Mouse (Mus musculus) hindbrain, embryonic 14.5 days (tissue): ENCODE measurements around the gene Saysd1. TPM values are rescaled to one million over a fixed set of nuclear protein-coding genes. Genes with fewer than 3 reads are reported as not detected.

ENCODE experiments used
- ATAC-seq: fragments of 200-750 bp; cut with Nextera tagmentation; 2 replicates; pipeline ENCODE4 v1.8.0; 2017; ENCODE audit warnings: moderate number of reproducible peaks, mild to moderate bottlenecking, moderate TSS enrichment, moderate library complexity; ENCODE audit not compliant: low FRiP score
- DNase-seq: peaks from one replicate; pipeline ENCODE4 v3.0.0-alpha.2; 2015; ENCODE audit warnings: low spot score
- H3K27ac ChIP-seq: fragments of 300-500 bp; sonication (generic); 2 replicates; pipeline ENCODE4 v1.5.1; 2014; ENCODE audit warnings: mild to moderate bottlenecking, moderate library complexity
- H3K27me3 ChIP-seq: fragments of 300-500 bp; sonication (generic); 2 replicates; pipeline ENCODE4 v1.6.1; 2014; ENCODE audit warnings: mild to moderate bottlenecking, low read length, mixed read lengths; ENCODE audit not compliant: control insufficient read depth, insufficient read depth
- H3K36me3 ChIP-seq: fragments of 300-500 bp; sonication (generic); replicated peaks from 2 replicates; pipeline ENCODE4 v1.6.1; 2014; ENCODE audit not compliant: control insufficient read depth, insufficient read depth
- H3K4me1 ChIP-seq: fragments of 300-500 bp; sonication (generic); replicated peaks from 2 replicates; pipeline ENCODE4 v1.6.1; 2014; ENCODE audit warnings: antibody characterized with exemption, low read length, mixed read lengths; ENCODE audit not compliant: control insufficient read depth, insufficient read depth
- H3K4me2 ChIP-seq: fragments of 300-500 bp; sonication (generic); replicated peaks from 2 replicates; pipeline ENCODE4 v1.6.1; 2014; ENCODE audit warnings: mild to moderate bottlenecking, moderate library complexity
- H3K4me3 ChIP-seq: fragments of 300-500 bp; sonication (generic); replicated peaks from 2 replicates; pipeline ENCODE4 v1.5.1; 2014; ENCODE audit warnings: mild to moderate bottlenecking, low read length
- H3K9ac ChIP-seq: fragments of 300-500 bp; sonication (generic); 2 replicates; pipeline ENCODE4 v1.6.1; 2014
- H3K9me3 ChIP-seq: fragments of 300-500 bp; sonication (generic); 2 replicates; pipeline ENCODE4 v1.6.1; 2016; ENCODE audit warnings: low read length; ENCODE audit not compliant: control insufficient read depth
- WGBS: fragments of 180-500 bp; shearing (Covaris S2); extraction: QIAGEN DNeasy Blood & Tissue Kit; methylation state at CpG from one replicate; pipeline ENCODE4 v1.1.7; 2014; 5-methylcytosine and 5-hydroxymethylcytosine counted together
- polyA plus RNA-seq: library from polyadenylated mRNA; unstranded; fragments of >200 nt; fragmentation: Nextera tagmentation; extraction: Ambion mirVana; gene quantifications from 2 replicates; pipeline ENCODE4 v1.2.1, GENCODE M21; 2014

Gene Saysd1
- polyA plus RNA-seq = 11.1 and 14.9 TPM in 2 replicates

GRCm38 (mm10) chr14:20138484-20139355 lies at the start of gene Saysd1:
TSS of gene Saysd1 (minus strand) at chr14:20138534.
- Histone ChIP-seq H3K27me3 (no peaks in the 10 kb centered on the region), H3K9me3 (no peaks in the 10 kb centered on the region), H3K27ac (no peak within 1 kb of the TSS), H3K4me1 (no peaks in the 10 kb centered on the region), H3K9ac (no peak within 1 kb of the TSS), H3K36me3 (no peaks in the 10 kb centered on the region), H3K4me3 (no peak within 1 kb of the TSS), H3K4me2 (no peak within 1 kb of the TSS)
- ATAC-seq = no peak
- 88% methylated on average over 16 of the region's 16 CpGs for WGBS
- DNase-seq = no peak

DNA sequence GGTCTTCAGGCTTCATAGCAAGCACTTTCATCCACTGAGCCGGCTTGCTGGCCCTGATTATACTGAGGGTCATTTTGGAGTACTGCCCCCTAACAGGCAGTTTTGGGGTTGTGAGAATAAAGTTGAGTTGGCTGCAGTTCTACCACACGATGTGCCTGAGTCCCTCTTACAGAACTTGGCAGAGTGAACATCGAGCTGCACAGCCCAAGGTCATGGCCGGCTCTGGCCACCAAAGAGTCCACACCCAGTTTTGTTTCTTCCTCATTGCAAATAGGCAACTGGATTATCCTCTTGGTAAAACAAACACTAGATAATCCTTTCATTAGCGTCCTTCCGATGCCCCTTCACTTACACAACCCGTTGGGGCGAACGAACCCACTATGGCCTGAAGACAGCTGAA lies 47.1 kb upstream of the Saysd1 start:
- no peak for DNase-seq
- H3K4me2 ChIP-seq = no peak overlapping the region
- WGBS = 86% methylated on average over 9 of the region's 9 CpGs
- no peak overlapping the region for H3K27ac ChIP-seq
- H3K4me1 ChIP-seq = peaks cover 8% of the 10 kb centered on the region
- no peak overlapping the region for H3K4me3 ChIP-seq
- ATAC-seq = no peak
- H3K36me3 ChIP-seq = no peaks in the 10 kb centered on the region
- H3K9me3 ChIP-seq = no peaks in the 10 kb centered on the region
- H3K9ac ChIP-seq = no peak overlapping the region
- H3K27me3 ChIP-seq = peaks cover 6% of the 10 kb centered on the region; the same call in 1 of the 2 replicates

DNA sequence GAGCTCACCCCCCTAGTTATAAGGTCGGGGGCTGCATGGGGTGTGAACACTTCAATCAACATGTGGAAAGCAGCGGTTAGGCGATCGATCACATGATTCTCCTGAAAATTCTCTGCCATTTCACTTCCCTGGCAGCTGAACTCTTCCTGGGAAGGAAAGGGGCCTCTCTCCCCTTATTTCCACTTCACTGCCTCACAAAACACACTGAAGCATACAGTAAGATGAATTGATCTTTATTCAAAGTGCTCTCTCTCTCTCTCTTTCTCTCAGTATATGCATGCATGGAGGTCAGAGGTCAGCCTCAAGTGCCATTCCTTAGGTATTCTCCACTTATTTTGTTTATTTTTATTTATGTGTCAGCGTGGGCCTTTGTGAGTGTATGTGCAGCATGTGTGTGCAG lies 45.4 kb upstream of the Saysd1 start:
- WGBS = 29% methylated on average over 5 of the region's 5 CpGs
- no peak for DNase-seq
- no peak overlapping the region for H3K9ac ChIP-seq

DNA sequence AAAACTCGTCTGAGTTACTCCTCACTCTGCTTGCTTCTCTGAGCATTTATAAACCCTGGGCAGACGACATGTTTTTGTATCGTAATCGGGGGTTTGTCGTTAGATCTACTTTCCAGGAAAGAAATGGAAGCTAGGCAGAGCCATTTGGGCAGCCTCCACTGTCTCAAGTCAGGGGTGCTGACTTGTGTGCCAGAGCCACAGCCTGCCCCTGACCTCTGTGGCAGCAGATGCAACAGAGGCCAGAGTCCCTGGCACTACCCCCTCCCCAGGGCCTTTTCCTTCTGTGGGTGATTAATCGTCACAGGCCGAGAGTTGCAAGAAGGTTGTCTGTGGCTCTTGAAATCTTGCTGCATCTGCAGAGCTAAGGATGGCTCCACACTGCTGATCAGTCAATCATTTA lies 44.3 kb upstream of the Saysd1 start:
- H3K4me2 ChIP-seq = no peak overlapping the region
- DNase-seq = no peak
- H3K27me3 ChIP-seq = peaks cover 10% of the 10 kb centered on the region
- H3K9me3 ChIP-seq = no peaks in the 10 kb centered on the region
- H3K36me3 ChIP-seq = no peaks in the 10 kb centered on the region
- ATAC-seq = no peak
- H3K27ac ChIP-seq = no peak overlapping the region
- no peak overlapping the region for H3K4me3 ChIP-seq
- H3K4me1 ChIP-seq = peaks cover 8% of the 10 kb centered on the region
- H3K9ac ChIP-seq = no peak overlapping the region
- 78% methylated on average over 7 of the region's 7 CpGs for WGBS

More for the DNA sequence above, 45.4 kb upstream of the Saysd1 start:
- no peak overlapping the region for H3K4me2 ChIP-seq
- peaks cover 10% of the 10 kb centered on the region for H3K27me3 ChIP-seq
- no peak overlapping the region for H3K4me3 ChIP-seq
- no peaks in the 10 kb centered on the region for H3K36me3 ChIP-seq
- H3K27ac ChIP-seq = no peak overlapping the region
- H3K4me1 ChIP-seq = peaks cover 8% of the 10 kb centered on the region
- no peaks in the 10 kb centered on the region for H3K9me3 ChIP-seq
- no peak for ATAC-seq

DNA sequence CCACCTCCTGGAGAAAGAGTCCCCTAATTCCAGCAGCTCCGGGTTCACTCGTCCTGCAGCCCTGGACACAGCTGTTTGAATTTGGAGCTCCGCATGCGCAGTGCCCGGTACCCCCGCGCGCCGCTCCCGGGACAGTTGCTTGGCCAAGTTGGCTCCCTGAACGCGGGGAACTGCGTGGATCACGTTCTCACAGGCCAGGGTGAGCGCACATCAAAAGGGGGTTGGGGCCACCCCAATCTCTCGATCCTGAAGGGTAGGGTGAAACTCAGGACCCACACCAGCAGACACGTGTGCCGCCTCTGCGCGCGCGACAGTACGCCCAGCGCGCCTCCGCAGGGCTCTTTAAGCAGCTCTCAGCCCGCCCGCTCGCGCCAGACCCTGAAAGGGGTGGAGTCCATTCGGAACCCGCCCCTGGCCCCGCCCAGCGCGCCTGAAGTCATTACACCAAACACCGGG lies 43.2 kb upstream of the Saysd1 start, which contains the start of gene Kcnk5:
TSS of gene Kcnk5 (minus strand) at position 344 of the 456 bp plus-strand sequence.
- under 1% methylated on average over 36 of the region's 36 CpGs for WGBS
- no peaks in the 10 kb centered on the region for H3K9me3 ChIP-seq
- H3K36me3 ChIP-seq = no peaks in the 10 kb centered on the region
- H3K27ac ChIP-seq = no peak within 1 kb of the TSS
- H3K9ac ChIP-seq = peak within 1 kb of the TSS; percentile 44
- ATAC-seq (peak; percentile 94), DNase-seq (peak; percentile 80)
- peaks cover 8% of the 10 kb centered on the region for H3K4me1 ChIP-seq
- peak within 1 kb of the TSS; percentile 49 for H3K4me3 ChIP-seq
- H3K4me2 ChIP-seq = peak within 1 kb of the TSS; percentile 82
- peaks cover 10% of the 10 kb centered on the region for H3K27me3 ChIP-seq

DNA sequence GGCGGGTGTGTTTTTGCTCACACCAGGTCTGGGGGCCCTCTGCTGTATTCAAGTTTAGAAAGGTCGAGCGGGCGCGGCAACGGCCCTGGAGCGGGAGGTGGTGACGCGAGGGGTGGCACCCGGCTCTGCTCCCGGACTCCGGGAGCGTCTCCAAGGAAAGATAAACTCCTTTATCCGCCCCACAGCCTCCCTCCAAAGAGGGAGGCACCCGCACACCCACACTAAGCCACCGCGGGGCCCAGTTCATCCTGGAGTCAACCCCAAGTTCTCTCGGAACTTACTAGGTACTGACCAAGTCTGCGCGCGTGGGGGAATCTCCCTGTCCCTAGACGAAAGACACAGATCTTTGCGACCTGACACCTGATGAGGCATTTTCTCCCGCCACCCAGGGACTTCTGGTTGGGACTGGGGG lies 42.4 kb upstream of the Saysd1 start:
- WGBS = 0% methylated on average over 24 of the region's 24 CpGs
- Histone ChIP-seq H3K27ac (no peak overlapping the region), H3K9me3 (no peaks in the 10 kb centered on the region), H3K27me3 (peaks cover 10% of the 10 kb centered on the region), H3K9ac (peak overlapping the region; percentile 44), H3K36me3 (no peaks in the 10 kb centered on the region), H3K4me3 (peak overlapping the region; percentile 49), H3K4me2 (peak overlapping the region; percentile 82), H3K4me1 (peaks cover 8% of the 10 kb centered on the region)
- ATAC-seq (no peak), DNase-seq (no peak)

DNA sequence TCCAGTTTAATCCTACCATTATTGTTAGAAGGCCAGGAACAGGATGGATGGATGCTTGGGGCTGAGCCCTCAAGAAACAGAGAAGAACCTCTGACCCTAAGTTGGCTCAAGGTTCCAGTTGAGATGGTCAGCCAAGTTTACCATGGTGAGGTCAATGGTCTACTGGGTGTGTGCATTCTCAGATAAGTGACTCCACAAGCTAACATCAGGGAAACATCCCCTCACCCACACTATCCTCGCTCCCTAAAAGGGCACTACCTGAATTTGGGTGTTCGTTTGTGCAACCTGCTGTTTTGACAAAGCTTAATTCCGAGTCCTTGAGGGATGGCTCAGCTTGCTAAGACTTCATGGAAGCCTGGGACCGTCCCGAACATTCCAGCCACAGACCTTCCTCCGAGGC lies 42.0 kb upstream of the Saysd1 start:
- Histone ChIP-seq H3K9ac (peak overlapping the region; percentile 44; the same call in 1 of the 2 replicates), H3K27me3 (peaks cover 10% of the 10 kb centered on the region), H3K4me3 (peak overlapping the region; percentile 49), H3K9me3 (no peaks in the 10 kb centered on the region), H3K4me1 (peaks cover 8% of the 10 kb centered on the region), H3K36me3 (no peaks in the 10 kb centered on the region), H3K27ac (no peak overlapping the region), H3K4me2 (peak overlapping the region; percentile 82)
- 13% methylated on average over 6 of the region's 6 CpGs for WGBS
- DNase-seq (no peak), ATAC-seq (no peak)

GRCm38 (mm10) chr14:20179731-20180280 lies 41.5 kb upstream of the Saysd1 start:
- no peaks in the 10 kb centered on the region for H3K9me3 ChIP-seq
- peaks cover 10% of the 10 kb centered on the region for H3K27me3 ChIP-seq
- no peak for ATAC-seq
- no peak overlapping the region for H3K27ac ChIP-seq
- H3K4me1 ChIP-seq = peaks cover 8% of the 10 kb centered on the region
- peak overlapping the region; percentile 82 for H3K4me2 ChIP-seq
- peak overlapping the region; percentile 49; the same call in 1 of the 2 replicates for H3K4me3 ChIP-seq
- 62% methylated on average over 5 of the region's 5 CpGs for WGBS
- no peak for DNase-seq
- H3K36me3 ChIP-seq = no peaks in the 10 kb centered on the region
- no peak overlapping the region for H3K9ac ChIP-seq

DNA sequence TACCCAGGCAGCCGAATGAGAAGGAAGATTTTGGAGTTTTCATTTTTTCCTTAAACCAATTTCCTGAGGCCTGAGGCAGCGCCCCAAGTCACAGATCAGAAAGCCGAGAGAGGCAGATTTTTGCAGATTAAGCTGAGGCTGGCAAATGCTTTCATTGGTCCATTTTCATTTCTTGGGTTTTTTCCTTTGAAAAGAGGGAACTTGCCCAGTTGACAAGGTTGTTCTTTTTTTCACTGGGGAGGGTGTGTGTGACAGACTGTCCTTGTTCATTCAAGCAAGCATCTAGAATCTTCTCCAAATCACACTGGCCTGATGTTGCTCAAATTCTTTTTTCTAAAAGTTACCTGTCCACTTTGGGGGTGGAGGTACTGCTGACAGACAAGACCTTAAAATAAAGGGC lies 40.7 kb upstream of the Saysd1 start:
- H3K27me3 ChIP-seq = peaks cover 10% of the 10 kb centered on the region
- no peak overlapping the region for H3K4me3 ChIP-seq
- H3K36me3 ChIP-seq = no peaks in the 10 kb centered on the region
- no peak overlapping the region for H3K27ac ChIP-seq
- WGBS = 40% methylated on average over 3 of the region's 3 CpGs
- no peaks in the 10 kb centered on the region for H3K9me3 ChIP-seq
- peaks cover 8% of the 10 kb centered on the region for H3K4me1 ChIP-seq
- no peak overlapping the region for H3K9ac ChIP-seq
- H3K4me2 ChIP-seq = peak overlapping the region; percentile 82; the same call in 1 of the 2 replicates
- DNase-seq (no peak), ATAC-seq (no peak)
